Mouse (Mus musculus) hindbrain, embryonic 10.5 days (tissue): Measurements from ENCODE around the gene Jmy. TPM values are rescaled to one million over a fixed set of nuclear protein-coding genes. Genes with fewer than 3 reads are reported as not detected.

ENCODE experiments used
- DNase-seq: peaks from one replicate; pipeline ENCODE4 v3.0.0-alpha.2; 2017; ENCODE audit warnings: low spot score
- H3K27ac ChIP-seq: fragments of 300-500 bp; sonication (generic); 2 replicates; pipeline ENCODE4 v1.5.1; 2016; ENCODE audit warnings: mild to moderate bottlenecking, moderate library complexity
- H3K27me3 ChIP-seq: fragments of 300-500 bp; sonication (generic); 2 replicates; pipeline ENCODE4 v1.6.1; 2016; ENCODE audit warnings: mild to moderate bottlenecking; ENCODE audit not compliant: poor library complexity, insufficient read depth, severe bottlenecking
- H3K36me3 ChIP-seq: fragments of 300-500 bp; sonication (generic); 2 replicates; pipeline ENCODE4 v1.6.1; 2016; ENCODE audit warnings: mild to moderate bottlenecking, moderate library complexity
- H3K4me1 ChIP-seq: fragments of 300-500 bp; sonication (generic); replicated peaks from 2 replicates; pipeline ENCODE4 v1.6.1; 2016; ENCODE audit warnings: mild to moderate bottlenecking
- H3K4me3 ChIP-seq: fragments of 300-500 bp; sonication (generic); 2 replicates; pipeline ENCODE4 v1.5.1; 2016; ENCODE audit warnings: mild to moderate bottlenecking, moderate library complexity
- H3K9me3 ChIP-seq: fragments of 300-500 bp; sonication (generic); 2 replicates; pipeline ENCODE4 v1.6.1; 2016; ENCODE audit warnings: mild to moderate bottlenecking, moderate library complexity
- WGBS: fragments of 180-500 bp; shearing (Covaris S2); methylation state at CpG from one replicate; pipeline ENCODE4 v1.1.7; 2016; 5-methylcytosine and 5-hydroxymethylcytosine counted together
- polyA plus RNA-seq: library from polyadenylated mRNA; unstranded; fragments of >200 nt; fragmentation: Nextera tagmentation; extraction: Ambion mirVana; gene quantifications from 2 replicates; pipeline ENCODE4 v1.2.1, GENCODE M21; 2016

Gene Jmy
- polyA plus RNA-seq, 1 experiment from 2014 or later: 3.9 TPM

GRCm38 (mm10) chr13:93427920-93428876 is 71.4 kb downstream of the Jmy start:
- Histone ChIP-seq H3K36me3 (peaks cover 28% of the 10 kb centered on the region; the same call in 1 of the 2 replicates), H3K4me1 (no peaks in the 10 kb centered on the region), H3K4me3 (no peak overlapping the region), H3K27ac (no peak overlapping the region), H3K27me3 (no peaks in the 10 kb centered on the region), H3K9me3 (no peaks in the 10 kb centered on the region)
- DNase-seq: no peak
- WGBS: 93% methylated on average over 5 of the region's 5 CpGs

- no peaks in the 10 kb centered on the region for H3K4me1 ChIP-seq
- H3K27ac ChIP-seq: no peak overlapping the region
- no peaks in the 10 kb centered on the region for H3K9me3 ChIP-seq
- H3K4me3 ChIP-seq: no peak overlapping the region
- no peaks in the 10 kb centered on the region for H3K27me3 ChIP-seq
- 87% methylated on average over 2 of the region's 2 CpGs for WGBS
- no peak for DNase-seq
- 0 out of 2 replicates have a peak, but pooled peaks cover 3% of the 10 kb centered on the region for H3K36me3 ChIP-seq
Observed at GRCm38 (mm10) chr13:93423224-93423623, 76.4 kb downstream of the Jmy start.

- H3K4me3 ChIP-seq: no peak overlapping the region
- 79% methylated on average over 2 of the region's 2 CpGs for WGBS
- no peaks in the 10 kb centered on the region for H3K36me3 ChIP-seq
- H3K27ac ChIP-seq: no peak overlapping the region
- no peaks in the 10 kb centered on the region for H3K4me1 ChIP-seq
- no peak for DNase-seq
- no peaks in the 10 kb centered on the region for H3K9me3 ChIP-seq
- no peaks in the 10 kb centered on the region for H3K27me3 ChIP-seq
Observed at GRCm38 (mm10) chr13:93419779-93420178, 79.8 kb downstream of the Jmy start.

- no peaks in the 10 kb centered on the region for H3K36me3 ChIP-seq
- no peak for DNase-seq
- no peaks in the 10 kb centered on the region for H3K4me1 ChIP-seq
- WGBS: 81% methylated on average over 2 of the region's 2 CpGs
- no peaks in the 10 kb centered on the region for H3K27me3 ChIP-seq
- H3K9me3 ChIP-seq: no peaks in the 10 kb centered on the region
- H3K27ac ChIP-seq: no peak overlapping the region
- no peak overlapping the region for H3K4me3 ChIP-seq
Observed at GRCm38 (mm10) chr13:93418292-93418691, 81.3 kb downstream of the Jmy start.

- no peaks in the 10 kb centered on the region for H3K36me3 ChIP-seq
- no peak for DNase-seq
- no peaks in the 10 kb centered on the region for H3K4me1 ChIP-seq
- H3K9me3 ChIP-seq: no peaks in the 10 kb centered on the region
- no peak overlapping the region for H3K4me3 ChIP-seq
- H3K27ac ChIP-seq: no peak overlapping the region
- no peaks in the 10 kb centered on the region for H3K27me3 ChIP-seq
- WGBS: 94% methylated on average over 5 of the region's 5 CpGs
Observed at GRCm38 (mm10) chr13:93415055-93415454, 84.6 kb downstream of the Jmy start.

- no peak overlapping the region for H3K27ac ChIP-seq
- no peaks in the 10 kb centered on the region for H3K4me1 ChIP-seq
- peaks cover 9% of the 10 kb centered on the region for H3K36me3 ChIP-seq
- no peak overlapping the region for H3K4me3 ChIP-seq
- DNase-seq: no peak
- WGBS: 91% methylated on average over 4 of the region's 4 CpGs
- H3K9me3 ChIP-seq: no peaks in the 10 kb centered on the region
- no peaks in the 10 kb centered on the region for H3K27me3 ChIP-seq
Observed at GRCm38 (mm10) chr13:93410343-93410742, 89.3 kb downstream of the Jmy start.

- no peaks in the 10 kb centered on the region for H3K9me3 ChIP-seq
- no peak overlapping the region for H3K4me3 ChIP-seq
- no peaks in the 10 kb centered on the region for H3K4me1 ChIP-seq
- no peak overlapping the region for H3K27ac ChIP-seq
- WGBS: 87% methylated on average over 5 of the region's 5 CpGs
- no peaks in the 10 kb centered on the region for H3K27me3 ChIP-seq
- DNase-seq: no peak
- peaks cover 18% of the 10 kb centered on the region for H3K36me3 ChIP-seq
Observed at GRCm38 (mm10) chr13:93406855-93407254, 92.8 kb downstream of the Jmy start.

- Histone ChIP-seq H3K36me3 (peaks cover 48% of the 10 kb centered on the region), H3K4me1 (no peaks in the 10 kb centered on the region), H3K27ac (no peak overlapping the region), H3K4me3 (no peak overlapping the region), H3K9me3 (no peaks in the 10 kb centered on the region), H3K27me3 (no peaks in the 10 kb centered on the region)
- WGBS: 93% methylated on average over 7 of the region's 7 CpGs
- DNase-seq: no peak
Observed at GRCm38 (mm10) chr13:93401947-93402346, 97.7 kb downstream of the Jmy start.

- H3K4me3 ChIP-seq: no peak overlapping the region
- H3K4me1 ChIP-seq: no peaks in the 10 kb centered on the region
- DNase-seq: no peak
- no peaks in the 10 kb centered on the region for H3K27me3 ChIP-seq
- H3K36me3 ChIP-seq: peaks cover 61% of the 10 kb centered on the region
- no peaks in the 10 kb centered on the region for H3K9me3 ChIP-seq
- 86% methylated on average over 5 of the region's 5 CpGs for WGBS
- no peak overlapping the region for H3K27ac ChIP-seq
Observed at GRCm38 (mm10) chr13:93399710-93400216, 99.8 kb downstream of the Jmy start.

- WGBS: 64% methylated on average over 2 of the region's 2 CpGs
- Histone ChIP-seq H3K36me3 (peaks cover 27% of the 10 kb centered on the region), H3K4me3 (no peak overlapping the region), H3K4me1 (no peaks in the 10 kb centered on the region), H3K27me3 (no peaks in the 10 kb centered on the region), H3K27ac (no peak overlapping the region), H3K9me3 (no peaks in the 10 kb centered on the region)
- no peak for DNase-seq
Observed at GRCm38 (mm10) chr13:93389242-93389625, 110.4 kb downstream of the Jmy start.

- Histone ChIP-seq H3K4me1 (no peaks in the 10 kb centered on the region), H3K9me3 (no peaks in the 10 kb centered on the region), H3K36me3 (peaks cover 22% of the 10 kb centered on the region), H3K27ac (no peak overlapping the region), H3K27me3 (no peaks in the 10 kb centered on the region), H3K4me3 (no peak overlapping the region)
- DNase-seq: no peak
- 83% methylated on average over 7 of the region's 7 CpGs for WGBS
Observed at GRCm38 (mm10) chr13:93388594-93389241, 110.9 kb downstream of the Jmy start.

GRCm38 (mm10) chr13:93387440-93387839 is 112.2 kb downstream of the Jmy start:
- no peaks in the 10 kb centered on the region for H3K9me3 ChIP-seq
- DNase-seq: no peak
- no peak overlapping the region for H3K27ac ChIP-seq
- H3K36me3 ChIP-seq: peaks cover 12% of the 10 kb centered on the region
- H3K4me1 ChIP-seq: no peaks in the 10 kb centered on the region
- H3K4me3 ChIP-seq: no peak overlapping the region
- WGBS: 88% methylated on average over 5 of the region's 5 CpGs
- no peaks in the 10 kb centered on the region for H3K27me3 ChIP-seq

GRCm38 (mm10) chr13:93385147-93385546 is 114.5 kb downstream of the Jmy start:
- no peak overlapping the region for H3K27ac ChIP-seq
- WGBS: 83% methylated on average over 1 of the region's 1 CpGs
- no peak overlapping the region for H3K4me3 ChIP-seq

More at GRCm38 (mm10) chr13:93385147-93385546, 114.5 kb downstream of the Jmy start:
- H3K27me3 ChIP-seq: no peaks in the 10 kb centered on the region
- H3K4me1 ChIP-seq: no peaks in the 10 kb centered on the region
- no peaks in the 10 kb centered on the region for H3K9me3 ChIP-seq
- DNase-seq: no peak
- no peaks in the 10 kb centered on the region for H3K36me3 ChIP-seq
